16 mouse cellular contexts compared by ENCODE assay signal in the genomic region with DNA sequence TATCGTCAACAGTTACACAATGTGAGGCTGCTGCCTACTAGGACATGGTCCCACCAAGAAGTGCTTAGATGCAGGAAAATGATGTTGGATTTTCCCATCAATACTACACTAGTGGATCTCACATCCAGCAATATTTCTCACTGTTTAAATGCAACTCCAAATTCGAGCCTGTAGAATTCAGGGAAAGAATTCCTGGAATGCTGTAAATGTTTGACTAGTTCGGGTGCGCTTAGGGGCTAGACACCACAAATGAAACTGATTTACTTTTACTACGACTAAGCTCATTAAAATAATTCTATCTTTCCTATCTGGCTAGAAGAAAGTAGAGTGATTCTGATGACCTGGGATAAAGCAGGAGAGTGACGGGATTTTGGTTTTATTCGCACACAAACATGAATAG.
DNase-seq lines count a peak whose midpoint lies in the region; ATAC-seq and TF ChIP-seq lines count a peak whose summit lies in the region.
"Had no signal": no experiment of that assay in that cellular context is flagged by ENCODE, and none has a peak within 500 bp of the region (broad histone marks: within the 10 kb centered on the region; RNA-seq: fewer than 3 reads in every experiment).

No protein-coding gene starts in this region.

- no peak for TF ChIP-seq CTCF in stomach, postnatal 0 days (IDR thresholded peaks at IDR 0.05; ENCODE audit: low read depth)

- H3K27me3 ChIP-seq in stomach, embryonic 16.5 days (ENCODE audit: control insufficient read depth, insufficient read depth, low read length), result no peaks in the 10 kb centered on the region
- H3K27me3 ChIP-seq in stomach, postnatal 0 days (ENCODE audit: control insufficient read depth, insufficient read depth, low read length), result no peaks in the 10 kb centered on the region
- no peaks in the 10 kb centered on the region for H3K27me3 ChIP-seq in kidney, embryonic 15.5 days
- H3K27me3 ChIP-seq: embryonic facial prominence, embryonic 13.5 days; hindbrain, embryonic 13.5 days had no signal

- H3K4me1 ChIP-seq in stomach, embryonic 16.5 days (ENCODE audit: control insufficient read depth, insufficient read depth, low read length), result peaks cover 7% of the 10 kb centered on the region
- H3K4me1 ChIP-seq in stomach, postnatal 0 days (replicated peaks; ENCODE audit: control insufficient read depth, insufficient read depth), result no peaks in the 10 kb centered on the region
- peaks cover 13% of the 10 kb centered on the region for H3K4me1 ChIP-seq in kidney, embryonic 15.5 days

- H3K9me3 ChIP-seq in stomach, embryonic 16.5 days (replicated peaks; ENCODE audit: control insufficient read depth, low read length), result no peaks in the 10 kb centered on the region
- H3K9me3 ChIP-seq in stomach, postnatal 0 days (ENCODE audit: control insufficient read depth, low read length), result no peaks in the 10 kb centered on the region
- no peaks in the 10 kb centered on the region for H3K9me3 ChIP-seq in kidney, embryonic 15.5 days (replicated peaks)
- H3K9me3 ChIP-seq: embryonic facial prominence, embryonic 13.5 days; heart, embryonic 10.5 days; hindbrain, embryonic 13.5 days had no signal

- no peak overlapping the region for H3K27ac ChIP-seq in stomach, embryonic 16.5 days (ENCODE audit: low read length)
- no peak overlapping the region for H3K27ac ChIP-seq in stomach, postnatal 0 days (replicated peaks)
- peak overlapping the region; percentile 45; the same call in 1 of the 2 replicates for H3K27ac ChIP-seq in kidney, embryonic 15.5 days
- H3K27ac ChIP-seq: embryonic facial prominence, embryonic 13.5 days; heart, embryonic 10.5 days; hindbrain, embryonic 13.5 days had no signal

- WGBS in stomach, embryonic 16.5 days, result 40% methylated on average over 7 of the region's 7 CpGs
- 42% methylated on average over 7 of the region's 7 CpGs for WGBS in stomach, postnatal 0 days
- 47% methylated on average over 7 of the region's 7 CpGs for WGBS in kidney, embryonic 15.5 days

- no peak overlapping the region for H3K4me3 ChIP-seq in stomach, embryonic 16.5 days (replicated peaks; ENCODE audit: low read length)
- H3K4me3 ChIP-seq in stomach, postnatal 0 days (ENCODE audit: low read depth, low read length), result no peak overlapping the region
- H3K4me3 ChIP-seq in kidney, embryonic 15.5 days (replicated peaks), result no peak overlapping the region
- H3K4me3 ChIP-seq: embryonic facial prominence, embryonic 13.5 days; heart, embryonic 10.5 days; hindbrain, embryonic 13.5 days had no signal

- H3K9ac ChIP-seq in stomach, embryonic 16.5 days (ENCODE audit: low read length), result no peak overlapping the region
- no peak overlapping the region for H3K9ac ChIP-seq in stomach, postnatal 0 days (ENCODE audit: low read length)
- no peak overlapping the region for H3K9ac ChIP-seq in kidney, embryonic 15.5 days
- H3K9ac ChIP-seq: embryonic facial prominence, embryonic 13.5 days; hindbrain, embryonic 13.5 days had no signal

- no peak for TF ChIP-seq EP300 in stomach, postnatal 0 days (optimal IDR thresholded peaks at IDR 0.05)

- no peaks in the 10 kb centered on the region for H3K36me3 ChIP-seq in stomach, embryonic 16.5 days (ENCODE audit: control insufficient read depth, insufficient read depth, low read length)
- no peaks in the 10 kb centered on the region for H3K36me3 ChIP-seq in stomach, postnatal 0 days (ENCODE audit: control insufficient read depth, insufficient read depth, low read length)
- no peaks in the 10 kb centered on the region for H3K36me3 ChIP-seq in kidney, embryonic 15.5 days
- H3K36me3 ChIP-seq: embryonic facial prominence, embryonic 13.5 days; heart, embryonic 10.5 days; hindbrain, embryonic 13.5 days had no signal

- peak; percentile 11 for DNase-seq in kidney, adult 18-20 months
- no peak for DNase-seq in kidney, postnatal 10 days
- DNase-seq in stomach, postnatal 0 days (ENCODE audit: low spot score), result no peak
- no peak for DNase-seq in urinary bladder, postnatal 25 days (ENCODE audit: low spot score)
- DNase-seq in cerebellum, postnatal 10 days, result no peak
- DNase-seq: cerebellum, adult 9-11 months; gastrocnemius, postnatal 36 days; right cerebral cortex, postnatal 4 days had no signal

- peak overlapping the region; percentile 15; the same call in 1 of the 2 replicates for H3K4me2 ChIP-seq in stomach, embryonic 16.5 days (ENCODE audit: low read depth, low read length)
- H3K4me2 ChIP-seq in stomach, postnatal 0 days (replicated peaks; ENCODE audit: low read depth), result no peak overlapping the region
- H3K4me2 ChIP-seq in kidney, embryonic 15.5 days, result peak overlapping the region; percentile 19; the same call in 1 of the 2 replicates
- H3K4me2 ChIP-seq: embryonic facial prominence, embryonic 13.5 days; hindbrain, embryonic 13.5 days had no signal

- no peak for ATAC-seq in stomach, embryonic 16.5 days (ENCODE audit: insufficient read depth, low FRiP score)
- ATAC-seq in stomach, postnatal 0 days (ENCODE audit: low FRiP score, low TSS enrichment), result no peak
- ATAC-seq in kidney, embryonic 15.5 days (replicated peaks; ENCODE audit: low FRiP score), result peak; percentile 79; the same call in 1 of the 2 replicates
- ATAC-seq: activated CD4-positive, CD25-positive, alpha-beta regulatory T cell, adult 4 months; forebrain, embryonic 16.5 days; inflammation-experienced regulatory T-cells, adult 6 months had no signal
